Mouse (Mus musculus) cerebellum, adult 8-10 months (tissue): ENCODE data around the gene Hdac5.

Source experiments
- DNase-seq: peaks from one replicate; pipeline ENCODE4 v3.0.0; 2022

Hdac5 gene

DNA sequence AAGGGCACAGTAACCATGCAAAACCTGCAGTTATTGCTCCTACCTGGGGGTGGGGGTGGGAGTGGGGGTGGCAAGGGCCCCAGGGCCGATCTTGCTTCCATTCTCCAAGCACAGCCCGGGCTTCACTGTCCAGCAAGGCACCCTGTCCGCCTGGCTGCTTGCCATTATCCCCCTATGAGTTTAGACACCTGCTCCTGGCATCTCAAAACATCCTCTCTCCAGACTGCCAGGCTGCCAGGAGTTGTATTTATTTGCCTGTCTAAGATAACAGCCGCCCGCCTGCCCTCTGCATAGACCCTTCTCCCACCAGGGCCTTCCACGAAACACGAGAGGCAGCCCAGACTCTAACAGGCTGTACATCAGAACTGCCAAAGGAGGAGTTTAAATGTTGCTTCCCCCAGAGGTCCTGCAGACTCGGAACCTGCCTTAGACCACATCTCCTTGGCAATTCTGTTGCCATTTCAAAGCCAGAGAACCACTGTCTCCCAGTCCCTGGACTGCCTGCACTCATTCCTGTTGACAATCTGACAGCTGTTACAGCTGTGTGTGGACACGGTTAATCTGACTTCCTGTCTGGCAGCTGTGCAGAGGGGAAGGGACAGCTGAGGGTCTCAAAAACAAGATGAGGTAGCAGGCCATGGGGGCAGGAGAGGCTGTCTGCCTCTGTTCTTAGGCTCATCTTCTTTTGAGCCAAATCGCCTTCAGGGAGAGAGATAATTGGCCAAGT, 15.4 kb downstream of the Hdac5 start:
- no peak for DNase-seq

DNA sequence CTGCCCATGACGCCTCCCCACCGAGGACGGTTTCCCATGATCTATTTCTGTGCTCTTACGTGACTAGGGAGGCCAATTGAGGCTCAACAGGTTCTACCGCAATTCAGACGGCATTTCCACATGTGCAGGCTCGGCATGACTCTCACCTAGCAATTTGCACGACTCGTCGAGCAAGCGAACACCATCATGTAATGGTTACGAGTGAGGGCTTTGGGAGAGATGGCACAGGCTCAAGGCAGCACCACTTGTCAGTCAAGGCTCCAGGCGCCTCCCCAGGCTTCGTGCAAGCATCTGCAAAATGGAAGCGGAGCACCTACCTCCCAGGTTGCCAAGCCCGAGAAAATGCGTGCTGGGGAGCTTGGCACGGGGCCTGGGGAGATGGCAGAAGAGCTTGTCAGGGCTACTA, 18.0 kb downstream of the Hdac5 start:
- peak; percentile 53 for DNase-seq

DNA sequence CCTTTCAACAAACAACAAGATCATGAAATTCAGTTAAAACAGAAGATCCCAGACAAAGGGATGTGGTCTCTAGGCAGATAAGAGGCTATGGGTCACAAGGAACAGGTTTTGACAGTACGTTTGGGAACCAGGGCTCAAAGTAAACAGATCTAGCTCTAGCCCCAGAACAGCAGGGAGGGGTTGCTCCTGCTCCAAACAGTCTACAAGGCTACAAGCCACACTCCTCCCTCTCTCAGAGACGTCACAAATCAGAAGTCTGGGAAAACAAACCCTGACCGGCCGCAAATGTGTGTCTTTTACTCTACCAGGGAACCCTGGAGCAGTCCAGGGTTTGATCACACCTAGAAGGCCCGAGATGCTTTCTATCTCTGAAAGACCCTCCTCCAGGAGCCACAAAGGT, 19.0 kb downstream of the Hdac5 start:
- DNase-seq, result no peak

DNA sequence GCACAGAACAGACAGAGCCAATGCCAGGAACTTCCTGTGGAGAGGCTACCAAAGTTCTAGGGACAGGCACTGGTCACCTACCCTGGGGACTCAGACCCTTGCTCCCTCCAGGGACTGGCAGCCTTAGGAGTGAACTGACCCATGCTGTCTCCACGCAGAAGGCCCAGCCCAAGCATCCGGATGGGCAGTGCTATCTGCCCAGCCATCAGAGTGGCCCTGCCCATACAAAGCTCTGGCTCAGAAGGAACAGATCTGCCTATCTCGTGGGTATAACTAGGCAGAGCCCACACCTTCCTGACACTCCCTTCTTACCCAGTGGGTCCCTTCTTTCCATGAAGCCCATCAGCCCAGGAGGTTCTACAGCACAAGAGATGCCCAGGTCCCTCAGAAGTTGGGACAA, 19.8 kb downstream of the Hdac5 start:
- no peak for DNase-seq

DNA sequence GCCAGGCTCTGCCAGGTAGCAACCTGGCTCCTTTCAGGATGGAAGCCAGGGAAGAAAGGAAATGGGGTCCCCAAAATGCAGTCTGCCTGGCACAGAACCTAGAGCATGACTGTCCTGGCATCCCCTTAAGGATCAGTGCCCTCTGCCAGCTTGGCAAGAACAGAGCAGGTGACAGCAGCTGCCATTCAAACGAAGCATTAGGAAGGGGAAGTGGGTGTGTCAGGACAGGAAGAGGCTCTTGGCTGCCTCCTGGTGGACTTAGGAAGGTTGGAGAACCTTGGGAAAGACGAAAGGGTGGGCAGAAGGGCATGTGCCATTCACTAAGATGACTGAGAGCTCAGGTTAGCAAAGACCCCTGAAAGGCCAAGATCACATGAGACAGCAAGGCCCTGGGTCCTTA, 20.2 kb downstream of the Hdac5 start:
- DNase-seq, result peak; percentile 69

DNA sequence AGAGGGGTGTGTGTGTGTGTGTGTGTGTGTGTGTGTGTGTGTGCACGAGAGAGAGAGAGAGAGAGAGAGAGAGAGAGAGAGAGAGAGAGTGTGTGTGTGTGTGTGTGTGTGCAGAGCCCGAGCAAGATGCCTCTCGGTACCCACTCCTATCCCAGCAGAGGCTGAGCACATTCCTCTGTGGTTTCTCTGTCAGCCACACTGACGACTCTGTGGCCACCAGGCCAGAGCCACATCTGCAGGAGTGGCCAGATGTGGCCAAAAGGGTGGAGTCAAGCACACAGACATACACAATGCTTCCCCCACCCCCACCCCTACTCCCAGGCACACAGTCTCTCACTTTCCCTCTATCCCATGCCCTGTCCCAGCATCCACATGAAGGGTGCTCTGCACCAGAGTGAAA, 21.1 kb downstream of the Hdac5 start:
- DNase-seq, result no peak

DNA sequence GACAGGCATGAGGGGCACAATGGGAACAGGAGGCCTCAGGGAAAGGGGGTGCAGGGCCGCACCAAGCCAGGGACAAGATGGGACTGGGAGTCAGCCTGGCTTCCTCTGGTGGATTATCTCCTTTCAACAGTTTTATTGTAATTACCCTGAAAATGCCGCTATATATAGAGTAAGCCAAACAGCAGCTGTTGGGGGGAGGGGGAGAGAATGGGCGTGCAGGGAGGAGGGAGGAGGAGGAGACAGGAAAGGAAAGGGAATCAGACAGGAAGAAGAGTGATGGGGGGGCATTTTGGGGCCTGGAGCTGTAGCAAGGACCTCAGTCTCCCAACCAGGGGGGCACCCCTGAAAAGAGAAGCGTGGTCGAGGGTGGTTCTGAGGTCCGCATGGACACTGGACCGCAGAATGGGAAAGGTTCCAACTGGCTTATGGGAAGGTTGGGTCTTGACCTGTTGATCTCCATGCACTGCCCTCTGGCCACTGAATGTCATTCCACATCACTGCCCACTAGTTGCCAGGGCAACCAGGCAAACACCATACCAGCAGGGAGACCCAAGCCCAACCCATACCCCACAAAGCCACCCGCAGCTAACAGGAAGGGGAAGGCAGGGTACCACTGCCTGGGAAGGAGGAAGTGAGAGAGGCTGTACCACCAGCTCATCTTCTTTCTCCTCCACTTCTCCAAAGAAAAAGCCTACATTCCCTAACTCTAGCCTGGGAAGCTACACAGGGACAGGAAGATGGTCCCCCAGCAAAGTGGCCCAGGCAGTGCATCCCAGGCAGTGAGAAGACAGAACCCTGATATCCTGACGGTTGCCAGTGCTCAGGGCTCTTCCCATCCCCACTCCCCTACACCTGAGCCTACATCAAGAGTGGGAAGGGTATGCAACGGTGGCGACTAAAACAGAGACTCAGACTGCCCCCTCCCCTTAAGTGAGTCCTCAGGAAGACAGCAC, 21.9 kb downstream of the Hdac5 start:
- no peak for DNase-seq

DNA sequence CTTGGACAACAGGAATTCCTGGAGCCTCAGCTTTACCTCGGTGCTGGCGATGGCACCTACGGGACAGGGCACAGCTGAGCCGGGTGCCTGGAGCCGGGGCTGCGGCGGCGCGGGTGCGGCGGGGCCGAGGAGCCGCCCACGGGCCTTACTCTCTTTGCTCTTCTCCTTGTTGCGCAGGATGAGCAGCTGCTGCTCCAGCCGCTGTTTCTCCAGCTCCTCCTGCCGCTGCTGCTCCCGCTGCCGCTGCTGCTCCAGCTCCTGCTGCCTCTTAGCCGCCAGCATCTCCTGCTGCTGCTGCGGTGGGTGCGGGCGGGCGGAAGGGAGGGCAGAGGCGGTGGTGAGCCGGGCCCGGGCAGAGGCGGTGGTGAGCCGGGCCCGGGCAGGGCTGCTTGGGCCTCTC, 23.5 kb downstream of the Hdac5 start:
- no peak for DNase-seq

DNA sequence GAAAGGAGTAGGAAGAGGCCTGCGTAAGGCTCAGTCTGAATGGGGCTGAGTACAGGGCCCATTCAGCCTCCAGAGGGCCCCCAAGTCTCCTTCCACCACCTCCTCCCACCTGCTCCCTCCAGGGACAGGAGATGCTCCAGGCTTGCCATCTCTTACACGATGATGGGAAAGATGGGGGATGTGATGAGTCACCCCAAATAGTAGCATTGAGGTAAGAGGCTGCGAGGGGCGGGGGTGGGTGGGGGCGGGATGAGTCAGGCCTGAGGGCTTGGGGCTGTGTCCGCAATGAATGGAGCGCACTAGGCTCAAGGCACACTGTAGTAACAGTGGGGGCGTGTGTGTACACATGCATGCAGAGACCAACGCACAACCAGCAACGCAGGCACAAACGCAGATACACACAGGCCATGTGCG, 28.6 kb downstream of the Hdac5 start:
- no peak for DNase-seq

DNA sequence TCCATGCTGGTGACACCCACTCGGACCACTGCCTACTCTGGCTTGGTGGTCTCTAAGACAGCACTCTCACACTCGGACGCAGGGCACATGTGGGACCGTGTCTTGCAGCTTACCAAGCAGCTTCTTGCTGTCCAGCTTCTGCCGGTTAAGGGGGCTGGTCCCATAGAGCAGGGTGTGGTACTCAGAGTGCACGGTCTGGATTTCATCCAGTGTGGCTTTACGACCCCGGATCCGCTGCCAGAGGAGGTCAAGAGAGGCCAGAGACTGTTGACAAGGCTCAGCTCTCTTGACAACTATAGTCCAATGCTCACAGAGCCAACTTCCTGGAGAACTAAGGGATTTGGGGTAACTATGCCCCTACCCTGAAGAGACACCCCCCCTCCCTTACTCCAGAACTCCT, 30.1 kb downstream of the Hdac5 start:
- peak; percentile 15 for DNase-seq

DNA sequence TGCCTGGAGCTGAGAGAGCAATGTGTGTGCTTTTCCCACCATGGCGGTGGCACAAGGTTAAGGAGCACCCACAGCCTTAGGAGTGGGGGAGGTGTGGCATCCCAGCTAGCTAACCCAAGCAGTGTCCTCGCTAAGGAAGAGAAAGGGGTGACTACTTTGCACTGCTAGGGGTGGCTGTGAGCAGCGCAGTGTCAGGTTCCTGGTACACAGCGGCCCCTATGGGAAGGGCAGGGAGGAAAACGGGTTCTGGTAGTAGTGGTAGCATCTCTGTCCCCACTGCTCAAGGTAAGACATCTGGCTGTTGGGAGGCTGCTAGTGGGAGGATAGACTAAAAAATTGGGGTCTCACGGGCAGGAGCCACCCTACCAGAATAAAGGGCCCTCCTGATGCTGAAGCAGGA, 31.7 kb downstream of the Hdac5 start:
- DNase-seq, result no peak

DNA sequence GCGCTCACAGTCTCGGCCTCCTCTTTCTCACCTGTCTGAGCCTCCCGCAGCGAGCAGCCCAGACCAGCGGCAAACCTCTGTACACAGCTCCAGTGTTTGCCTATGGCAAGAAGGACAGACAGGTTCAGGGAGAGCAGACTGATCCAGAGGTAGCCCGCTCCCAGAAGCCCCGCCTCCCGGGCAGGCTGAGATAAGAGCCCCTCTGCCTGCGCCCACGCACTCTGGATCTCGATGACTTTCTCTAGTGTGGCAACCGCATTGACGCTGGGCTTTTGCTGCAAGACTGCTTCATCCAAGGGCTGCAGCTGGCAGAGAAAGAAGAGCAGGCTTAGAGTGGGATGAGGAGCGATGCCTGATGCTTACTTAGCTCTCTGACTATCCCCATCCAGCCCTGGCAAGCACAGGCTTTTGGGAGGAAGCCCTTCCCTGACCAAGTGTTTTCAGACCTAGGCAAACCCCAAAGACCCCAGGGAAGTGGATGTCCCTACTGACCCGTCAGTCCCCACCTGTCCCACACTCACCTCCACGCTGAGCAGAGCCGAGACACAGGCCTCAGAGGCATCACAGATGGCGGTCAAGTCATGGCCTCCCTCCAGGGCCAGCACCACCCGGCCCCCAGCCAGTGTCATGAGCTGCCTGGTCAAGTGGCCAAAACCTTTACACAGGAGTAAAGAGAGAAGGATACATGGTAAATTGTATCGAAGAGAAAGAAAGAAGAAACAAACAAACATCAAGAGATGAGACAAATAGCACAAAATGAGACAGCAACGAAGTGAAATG, 33.8 kb downstream of the Hdac5 start:
- DNase-seq, result peak; percentile 18

DNA sequence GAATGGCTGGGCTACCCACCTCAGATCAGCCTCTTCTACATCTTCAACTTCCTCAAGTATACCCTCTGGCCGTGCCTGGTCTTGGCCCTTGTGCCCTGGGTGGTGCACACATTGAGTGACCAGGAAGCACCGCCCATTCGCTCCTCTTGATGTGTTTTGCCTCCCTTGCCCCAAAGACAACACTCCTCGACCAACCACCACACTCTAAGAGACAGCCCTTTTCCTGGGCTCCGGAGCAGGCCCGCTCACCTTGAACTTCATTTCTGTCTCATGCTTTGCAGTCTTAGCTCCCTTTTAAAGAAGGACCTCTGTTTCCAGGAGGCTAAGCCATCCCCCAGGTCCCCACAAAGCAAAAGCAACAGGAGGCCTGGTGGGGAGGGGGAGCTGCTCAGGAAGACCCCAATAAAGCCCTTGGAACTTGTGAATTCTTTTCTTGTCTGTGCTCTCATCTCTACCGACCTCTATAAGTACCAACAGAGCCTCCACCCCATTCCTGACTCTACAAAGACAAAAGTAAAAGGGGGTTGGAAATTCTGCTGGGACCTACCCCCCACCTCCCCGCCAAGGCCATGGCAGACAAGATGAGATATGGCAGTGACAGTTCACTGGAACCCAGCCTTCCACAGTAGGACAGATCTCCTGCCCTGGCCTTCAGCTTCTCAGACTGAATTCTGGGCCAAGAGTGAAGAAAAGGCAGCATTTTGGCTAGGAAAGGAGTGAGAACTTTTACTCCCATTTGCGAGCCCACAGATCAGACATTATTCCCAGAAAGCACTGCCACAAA, 36.1 kb downstream of the Hdac5 start:
- no peak for DNase-seq

DNA sequence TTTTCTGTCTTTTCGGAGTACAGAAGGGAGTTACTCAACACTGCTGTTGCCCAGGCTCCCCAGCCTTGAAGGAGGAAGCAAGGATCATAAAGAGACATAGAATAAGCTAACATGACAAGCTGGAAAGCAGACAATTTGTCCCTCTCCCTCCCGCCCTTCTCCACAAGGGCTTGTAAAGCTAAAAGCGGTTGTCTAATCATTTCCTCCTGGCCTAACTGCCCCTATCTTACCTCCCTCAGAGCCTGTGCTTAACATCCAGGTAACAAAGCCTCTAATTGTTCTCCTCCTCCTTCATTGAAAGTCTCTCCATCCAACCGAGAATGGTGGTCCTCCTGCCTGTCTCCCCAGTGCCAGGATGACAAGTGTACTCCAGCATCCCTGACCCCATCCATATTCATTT, 39.1 kb downstream of the Hdac5 start:
- no peak for DNase-seq

DNA sequence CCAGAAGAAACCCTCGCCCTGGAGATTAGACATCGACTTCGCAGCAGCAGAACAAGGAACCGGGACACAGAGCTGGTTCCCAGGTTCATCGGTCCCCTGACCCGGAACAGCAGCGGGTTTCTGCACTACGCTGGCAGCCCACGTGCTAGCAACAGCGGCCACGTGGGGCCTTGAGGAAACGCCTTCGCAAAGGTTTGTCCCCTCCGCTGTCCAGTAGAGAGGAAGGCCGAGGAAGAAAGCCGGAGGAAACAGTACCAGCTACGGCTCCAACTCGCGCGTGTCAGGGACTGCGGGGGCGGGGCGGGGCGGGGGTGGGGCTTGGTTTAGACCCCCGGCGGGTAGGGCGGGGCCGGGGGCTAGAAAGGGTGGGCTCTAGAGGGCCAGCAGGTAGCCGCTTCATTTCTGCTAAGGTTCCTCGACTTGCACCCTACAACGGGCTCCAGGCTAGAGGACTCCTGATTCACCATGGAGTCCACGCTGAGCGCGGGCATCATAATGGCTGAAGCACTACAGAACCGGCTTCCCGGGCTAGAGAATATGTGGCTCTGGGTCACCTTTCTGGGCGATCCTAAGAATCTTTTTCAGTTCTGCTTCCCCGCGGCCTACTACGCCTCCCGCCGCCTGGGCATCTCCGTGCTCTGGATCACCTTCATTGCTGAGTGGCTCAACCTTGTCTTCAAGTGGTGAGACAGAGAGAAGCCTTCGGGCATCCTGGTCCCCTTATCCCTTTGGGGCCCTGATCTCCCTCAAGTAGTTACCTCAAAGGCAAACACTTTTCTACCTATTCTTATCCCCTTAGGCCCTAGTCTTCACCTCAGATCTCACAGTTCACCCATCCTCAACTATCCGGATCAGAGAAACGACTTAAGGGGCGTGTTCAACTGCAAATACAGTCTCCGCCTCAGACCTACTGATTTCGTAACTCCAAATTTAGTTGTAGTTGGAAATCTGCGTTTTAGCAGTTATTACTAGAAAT, 40.2 kb downstream of the Hdac5 start, which contains the start of gene G6pc3:
Gene G6pc3 (plus strand): TSS at position 160 of the 976 bp plus-strand sequence.
- peak; percentile 85 for DNase-seq

DNA sequence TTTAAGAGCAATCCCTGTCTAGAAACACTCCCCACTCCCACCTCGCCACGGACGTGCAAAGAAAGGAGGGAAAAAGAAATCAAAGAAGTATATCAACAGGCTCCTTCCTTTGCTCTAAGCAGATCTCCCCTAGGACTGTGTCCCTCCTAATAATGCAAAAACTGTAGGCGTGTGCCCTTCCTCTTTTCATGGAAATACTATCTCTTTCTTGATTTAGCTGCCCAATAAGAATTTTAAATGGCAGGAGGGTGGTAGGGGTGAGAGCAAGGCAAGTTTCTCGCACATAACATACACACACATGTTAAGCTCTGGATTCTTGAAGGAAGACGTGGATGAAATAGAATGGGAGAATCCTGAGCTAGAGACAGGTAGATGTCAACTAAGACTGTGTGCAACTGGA, 41.0 kb downstream of the Hdac5 start:
- DNase-seq, result no peak

DNA sequence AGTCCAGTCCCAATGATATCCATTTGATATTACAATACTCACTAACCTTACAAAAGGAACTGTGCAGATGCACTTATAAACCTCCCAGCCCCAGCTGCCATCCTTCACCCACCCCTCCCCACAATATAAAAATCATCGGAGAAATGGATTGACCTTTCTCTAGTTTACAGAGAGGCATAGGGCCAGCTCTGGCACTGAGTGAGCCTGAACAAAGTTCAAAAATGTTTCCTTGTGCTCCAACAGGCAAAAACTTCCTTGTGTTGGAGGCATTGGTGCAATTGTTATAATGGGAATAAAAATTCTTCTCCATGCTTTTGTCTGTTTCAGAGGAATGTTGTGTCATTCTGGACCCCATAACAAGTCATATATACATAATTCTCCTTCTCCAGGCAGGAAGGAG, 43.7 kb downstream of the Hdac5 start:
- no peak for DNase-seq

DNA sequence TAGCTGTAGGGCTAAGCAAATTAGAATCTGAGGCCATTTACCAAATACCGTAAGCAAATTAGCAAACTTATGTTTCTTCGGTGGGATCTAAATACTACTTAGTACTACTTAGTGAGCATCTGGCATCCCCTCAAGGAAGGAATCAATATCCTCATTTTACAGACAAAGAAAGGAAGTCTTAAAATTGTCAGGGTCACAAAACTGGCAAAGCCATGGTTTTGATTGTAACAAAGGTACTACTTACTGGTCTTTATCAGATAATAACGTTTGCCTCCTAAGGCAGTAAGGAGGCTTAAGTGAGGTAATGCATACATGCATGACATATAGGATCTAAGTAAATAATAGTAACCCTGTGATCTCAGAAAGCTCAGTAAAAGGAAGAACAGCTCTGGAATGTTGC, 44.3 kb downstream of the Hdac5 start:
- no peak for DNase-seq

DNA sequence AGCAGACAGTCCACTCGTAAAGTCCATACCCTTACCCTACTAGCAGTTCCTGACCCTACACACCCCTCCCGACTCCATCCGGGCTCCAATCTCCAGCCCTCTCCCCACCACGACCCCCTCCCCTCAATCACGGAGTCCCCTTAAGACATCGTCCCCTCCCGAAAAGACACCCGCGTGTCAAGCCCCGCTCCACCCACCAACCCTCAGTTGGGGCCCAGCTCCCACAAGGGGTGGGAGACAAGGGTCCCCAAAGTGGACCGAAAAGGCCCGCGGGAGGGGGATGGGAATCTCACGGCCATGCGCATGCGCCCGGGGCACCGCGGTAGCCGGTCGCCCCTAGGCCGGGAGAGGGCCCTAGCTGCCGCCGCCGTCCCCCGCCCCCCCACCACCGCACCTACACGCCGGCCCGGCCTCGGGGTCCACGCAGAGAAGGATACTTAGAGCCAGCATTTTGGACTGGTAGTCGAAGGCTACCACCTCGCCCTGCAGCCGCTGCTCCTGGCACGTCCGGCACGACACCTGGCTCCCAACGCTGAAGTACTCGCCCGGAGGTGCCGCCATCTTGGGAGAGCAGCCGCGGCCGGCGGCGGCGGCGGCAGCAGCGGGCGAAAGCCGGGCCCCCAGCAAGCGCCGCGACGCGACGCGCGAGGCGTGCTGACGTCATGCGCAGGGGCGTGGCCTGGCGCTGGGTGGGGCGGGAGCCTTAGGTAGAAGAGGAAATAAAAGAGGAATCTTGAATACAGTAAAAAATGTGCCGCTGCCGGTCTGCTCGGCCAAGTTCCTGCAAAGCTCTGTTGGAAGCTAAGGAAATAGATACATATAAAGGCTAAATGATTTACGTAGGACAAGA, 45.1 kb downstream of the Hdac5 start, which contains the start of gene Lsm12:
Gene Lsm12 (minus strand): TSS at position 651 of the 850 bp plus-strand sequence.
- DNase-seq, result peak; percentile 96

DNA sequence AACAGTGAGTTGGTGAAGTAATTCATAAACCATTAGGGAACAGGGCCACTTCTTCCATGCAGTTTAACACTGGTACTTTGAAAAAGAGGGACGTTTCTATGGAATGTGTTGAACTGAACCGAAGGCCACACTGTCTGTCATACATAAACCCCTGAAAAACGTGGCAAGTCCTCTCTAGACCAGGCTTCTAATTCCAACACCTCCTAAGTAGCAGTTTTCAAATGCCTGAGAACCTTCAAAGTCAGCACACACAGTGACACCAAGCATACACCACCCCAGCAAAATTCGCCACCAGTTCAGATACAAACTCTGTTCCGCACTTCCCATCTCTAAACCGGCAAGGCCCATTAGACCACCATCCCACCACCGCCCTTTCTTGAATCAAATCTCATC, 45.7 kb downstream of the Hdac5 start:
- DNase-seq, result no peak
